Mouse (Mus musculus) kidney, embryonic 14.5 days (tissue): ENCODE data around the gene Hcn2. TPM values are rescaled to one million over a fixed set of nuclear protein-coding genes. Genes with fewer than 3 reads are reported as not detected.

Source experiments
- ATAC-seq: fragments of 200-750 bp; cut with Nextera tagmentation; 2 replicates; pipeline ENCODE4 v1.8.0; 2017; ENCODE audit warnings: moderate number of reproducible peaks, mild to moderate bottlenecking, moderate TSS enrichment, moderate library complexity; ENCODE audit not compliant: low FRiP score, low TSS enrichment
- H3K27ac ChIP-seq: fragments of 300-500 bp; sonication (generic); 2 replicates; pipeline ENCODE4 v1.5.1; 2014; ENCODE audit warnings: low read depth, mild to moderate bottlenecking, low read length, moderate library complexity, mixed read lengths
- H3K27me3 ChIP-seq: fragments of 300-500 bp; sonication (generic); 2 replicates; pipeline ENCODE4 v1.6.1; 2014; ENCODE audit warnings: mild to moderate bottlenecking, low read length; ENCODE audit not compliant: control insufficient read depth, insufficient read depth
- H3K36me3 ChIP-seq: fragments of 300-500 bp; sonication (generic); 2 replicates; pipeline ENCODE4 v1.6.1; 2014; ENCODE audit warnings: low read length, mixed read lengths; ENCODE audit not compliant: control insufficient read depth, insufficient read depth
- H3K4me1 ChIP-seq: fragments of 300-500 bp; sonication (generic); 2 replicates; pipeline ENCODE4 v1.6.1; 2014; ENCODE audit warnings: low read length, mixed read lengths; ENCODE audit not compliant: control insufficient read depth, insufficient read depth
- H3K4me2 ChIP-seq: fragments of 300-500 bp; sonication (generic); replicated peaks from 2 replicates; pipeline ENCODE4 v1.6.1; 2014; ENCODE audit warnings: low read depth, mild to moderate bottlenecking, low read length
- H3K4me3 ChIP-seq: fragments of 300-500 bp; sonication (generic); 2 replicates; pipeline ENCODE4 v1.5.1; 2014; ENCODE audit warnings: mild to moderate bottlenecking, low read length
- H3K9ac ChIP-seq: fragments of 300-500 bp; sonication (generic); 2 replicates; pipeline ENCODE4 v1.6.1; 2014; ENCODE audit warnings: low read depth, mild to moderate bottlenecking, low read length, moderate library complexity
- H3K9me3 ChIP-seq: fragments of 300-500 bp; sonication (generic); 2 replicates; pipeline ENCODE4 v1.6.1; 2016; ENCODE audit warnings: low read length; ENCODE audit not compliant: control insufficient read depth
- WGBS: fragments of 180-500 bp; shearing (Covaris S2); extraction: QIAGEN DNeasy Blood & Tissue Kit; methylation state at CpG from one replicate; pipeline ENCODE4 v1.1.7; 2014; 5-methylcytosine and 5-hydroxymethylcytosine counted together
- polyA plus RNA-seq: library from polyadenylated mRNA; unstranded; fragments of >200 nt; fragmentation: Nextera tagmentation; extraction: Ambion mirVana; gene quantifications from 2 replicates; pipeline ENCODE4 v1.2.1, GENCODE M21; 2014

Hcn2 gene
- polyA plus RNA-seq, 1 experiment from 2014 or later = 0.11 TPM

DNA sequence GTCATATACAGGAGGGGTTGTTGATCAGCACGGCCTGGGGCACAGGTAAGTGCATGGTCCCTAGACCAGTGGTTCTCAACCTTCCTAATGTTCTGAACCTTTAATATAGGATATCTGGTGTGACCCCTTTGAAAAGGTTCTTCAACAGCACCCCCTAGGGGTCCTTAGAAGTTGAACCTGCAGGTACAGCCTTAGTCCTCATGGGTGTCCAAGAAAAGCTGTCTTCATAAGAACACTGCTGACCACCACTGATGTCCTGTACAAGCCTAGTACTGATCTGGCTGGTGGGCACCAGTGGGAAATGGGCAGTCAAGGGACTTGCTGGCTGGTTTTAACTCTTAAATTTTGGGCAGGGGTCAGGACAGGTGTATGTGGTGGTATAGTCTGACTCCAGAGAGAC is 4.4 kb upstream of the Hcn2 start:
- Histone ChIP-seq H3K9me3 (no peaks in the 10 kb centered on the region), H3K4me1 (peaks cover 16% of the 10 kb centered on the region), H3K36me3 (peaks cover 44% of the 10 kb centered on the region), H3K4me3 (no peak overlapping the region), H3K4me2 (no peak overlapping the region), H3K27ac (no peak overlapping the region), H3K27me3 (peaks cover 23% of the 10 kb centered on the region), H3K9ac (no peak overlapping the region)
- whole genome bisulfite sequencing = 96% methylated on average over 1 of the region's 1 CpGs
- peak; percentile 8; the same call in 1 of the 2 replicates for ATAC-seq

DNA sequence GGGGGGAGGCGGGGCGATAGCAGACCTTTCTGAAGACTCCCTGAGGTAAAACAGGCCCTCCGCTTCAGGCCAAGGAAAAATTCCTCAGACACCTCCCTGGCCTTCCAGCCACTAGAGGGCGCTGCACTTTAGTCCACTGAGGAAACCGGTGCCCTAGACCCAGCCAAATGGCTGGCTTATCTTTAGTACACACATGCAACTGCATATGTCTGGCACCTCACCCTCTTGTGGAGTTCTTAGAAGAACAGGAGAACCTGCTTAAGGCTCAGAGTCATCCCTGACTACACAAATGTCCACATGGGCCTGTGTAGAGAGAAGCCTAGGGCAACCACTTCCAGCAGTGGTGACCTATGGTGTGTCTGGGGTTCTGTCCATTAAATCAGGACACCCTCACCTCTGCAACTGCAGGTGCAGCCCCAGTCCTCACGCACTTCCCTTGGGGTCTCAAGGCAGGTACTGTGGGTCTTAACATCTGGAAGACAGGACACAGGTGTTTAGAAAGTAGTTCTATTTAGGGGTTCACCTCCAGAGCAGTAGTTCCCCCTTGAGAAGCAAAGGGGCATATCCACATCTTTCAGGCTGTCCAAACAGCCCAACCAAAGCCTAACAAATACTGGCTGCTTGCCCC is 3.8 kb upstream of the Hcn2 start:
- peaks cover 44% of the 10 kb centered on the region for H3K36me3 ChIP-seq
- peaks cover 14% of the 10 kb centered on the region; the same call in 1 of the 2 replicates for H3K4me1 ChIP-seq
- H3K4me3 ChIP-seq = no peak overlapping the region
- peaks cover 28% of the 10 kb centered on the region for H3K27me3 ChIP-seq
- no peak overlapping the region for H3K9ac ChIP-seq
- H3K9me3 ChIP-seq = no peaks in the 10 kb centered on the region
- no peak overlapping the region for H3K27ac ChIP-seq
- no peak overlapping the region for H3K4me2 ChIP-seq
- 12% methylated on average over 6 of the region's 6 CpGs for WGBS
- ATAC-seq = peak; percentile 36; the same call in 1 of the 2 replicates

DNA sequence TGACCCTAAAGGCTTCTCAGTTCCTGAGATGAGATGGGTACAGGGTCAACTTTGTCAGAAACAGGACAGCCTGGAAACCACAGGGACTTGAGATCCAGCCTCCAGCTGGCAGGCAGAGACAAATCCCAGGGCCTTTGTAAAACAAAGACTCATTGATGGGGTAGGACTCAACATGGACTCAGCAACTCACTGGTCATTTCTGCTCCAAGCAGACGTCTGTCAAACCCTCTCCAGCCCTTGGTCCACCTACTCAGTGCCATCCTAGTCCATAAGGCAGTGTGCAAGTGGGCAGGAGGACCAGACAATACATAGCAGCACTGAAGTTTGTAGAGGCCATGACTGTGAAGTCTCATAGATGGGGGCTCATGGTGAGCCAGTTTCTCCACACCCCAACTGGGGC is 3.3 kb upstream of the Hcn2 start:
- H3K27ac ChIP-seq = no peak overlapping the region
- H3K9ac ChIP-seq = no peak overlapping the region
- H3K4me2 ChIP-seq = no peak overlapping the region
- H3K36me3 ChIP-seq = peaks cover 39% of the 10 kb centered on the region
- WGBS = 32% methylated on average over 1 of the region's 1 CpGs
- no peaks in the 10 kb centered on the region for H3K9me3 ChIP-seq
- peaks cover 32% of the 10 kb centered on the region for H3K27me3 ChIP-seq
- peaks cover 12% of the 10 kb centered on the region; the same call in 1 of the 2 replicates for H3K4me1 ChIP-seq
- ATAC-seq = no peak
- H3K4me3 ChIP-seq = no peak overlapping the region

DNA sequence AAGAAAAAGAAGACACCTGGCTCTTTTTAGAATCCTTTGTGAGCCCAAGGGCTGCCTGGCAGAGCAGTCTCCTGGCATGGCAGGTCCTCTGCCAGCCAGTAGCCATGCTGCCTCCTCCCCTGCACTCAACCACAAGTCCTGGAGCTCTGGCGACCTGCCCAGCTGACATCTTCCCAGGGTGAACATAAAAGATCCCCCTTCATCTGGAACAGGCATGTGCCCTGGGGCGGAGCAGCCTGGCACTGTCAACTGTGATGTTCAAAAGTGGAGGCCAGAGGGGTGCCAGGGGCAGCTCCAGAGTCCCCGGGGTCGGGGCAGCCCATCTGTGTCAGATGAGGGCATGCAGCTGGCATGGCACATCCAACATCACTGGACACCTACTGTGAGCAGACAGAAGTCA is 1.4 kb upstream of the Hcn2 start:
- H3K9ac ChIP-seq = no peak overlapping the region
- H3K27ac ChIP-seq = no peak overlapping the region
- H3K4me1 ChIP-seq = peaks cover 12% of the 10 kb centered on the region; the same call in 1 of the 2 replicates
- H3K36me3 ChIP-seq = peaks cover 21% of the 10 kb centered on the region
- H3K27me3 ChIP-seq = peaks cover 35% of the 10 kb centered on the region
- no peaks in the 10 kb centered on the region for H3K9me3 ChIP-seq
- H3K4me3 ChIP-seq = no peak overlapping the region
- no peak for ATAC-seq
- H3K4me2 ChIP-seq = no peak overlapping the region
- WGBS = 76% methylated on average over 4 of the region's 4 CpGs

DNA sequence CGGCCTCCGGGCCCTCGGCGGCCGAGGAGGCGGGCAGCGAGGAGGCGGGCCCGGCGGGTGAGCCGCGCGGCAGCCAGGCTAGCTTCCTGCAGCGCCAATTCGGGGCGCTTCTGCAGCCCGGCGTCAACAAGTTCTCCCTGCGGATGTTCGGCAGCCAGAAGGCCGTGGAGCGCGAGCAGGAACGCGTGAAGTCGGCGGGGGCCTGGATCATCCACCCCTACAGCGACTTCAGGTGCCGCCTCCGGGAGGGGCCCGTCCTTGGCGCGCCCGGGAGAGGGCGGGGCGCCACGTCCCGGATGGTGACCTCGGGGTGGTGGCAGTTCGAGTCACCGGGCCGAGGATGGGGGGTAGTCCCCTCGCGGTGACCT is 538 bp downstream of the Hcn2 start:
- ATAC-seq = no peak
- peaks cover 35% of the 10 kb centered on the region for H3K27me3 ChIP-seq
- H3K4me1 ChIP-seq = peaks cover 12% of the 10 kb centered on the region; the same call in 1 of the 2 replicates
- no peaks in the 10 kb centered on the region for H3K9me3 ChIP-seq
- H3K36me3 ChIP-seq = peaks cover 1% of the 10 kb centered on the region
- H3K9ac ChIP-seq = peak overlapping the region; percentile 40; the same call in 1 of the 2 replicates
- H3K27ac ChIP-seq = no peak overlapping the region
- H3K4me2 ChIP-seq = peak overlapping the region; percentile 90
- 2% methylated on average over 35 of the region's 44 CpGs for WGBS
- H3K4me3 ChIP-seq = peak overlapping the region; percentile 54

DNA sequence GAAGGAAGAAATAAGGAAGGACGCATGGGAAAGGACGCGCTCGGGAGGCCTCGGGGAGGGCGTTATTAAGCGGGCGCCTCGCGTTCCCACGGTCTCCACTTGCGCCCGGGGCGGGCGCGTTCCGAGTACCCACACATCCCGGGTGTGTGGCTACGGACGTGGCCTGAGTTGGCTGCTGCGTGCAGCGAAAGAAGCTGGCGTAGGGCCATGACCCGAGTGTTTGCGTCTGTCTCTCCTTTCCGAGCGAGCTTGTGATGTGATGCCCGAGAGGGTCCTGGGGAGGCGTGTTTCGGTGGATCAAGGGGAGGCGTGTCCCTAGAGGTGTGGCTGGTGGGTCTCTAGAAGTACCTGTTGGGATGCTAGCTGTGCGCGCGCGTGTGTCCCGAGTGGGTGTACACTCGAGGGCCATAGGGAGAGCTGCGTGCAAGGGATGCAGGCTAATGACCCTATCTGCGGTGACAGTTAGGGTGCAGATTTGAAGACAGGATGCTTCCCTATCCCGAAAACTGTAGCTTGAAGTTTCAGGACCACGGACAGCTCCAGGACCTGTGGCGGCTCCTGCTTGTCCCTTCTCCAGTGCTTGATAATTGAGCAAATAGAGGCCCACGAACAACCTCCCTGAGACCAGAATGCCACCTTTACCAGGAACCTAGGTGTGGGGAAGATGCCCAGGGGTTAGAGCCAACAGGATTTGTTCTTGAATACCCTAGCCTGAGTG is 1.4 kb downstream of the Hcn2 start:
- peak overlapping the region; percentile 54 for H3K4me3 ChIP-seq
- no peak for ATAC-seq
- peaks cover 35% of the 10 kb centered on the region for H3K27me3 ChIP-seq
- H3K36me3 ChIP-seq = no peaks in the 10 kb centered on the region
- peak overlapping the region; percentile 90 for H3K4me2 ChIP-seq
- no peaks in the 10 kb centered on the region for H3K9me3 ChIP-seq
- WGBS = 3% methylated on average over 43 of the region's 43 CpGs
- no peak overlapping the region for H3K27ac ChIP-seq
- no peak overlapping the region for H3K9ac ChIP-seq
- peaks cover 12% of the 10 kb centered on the region; the same call in 1 of the 2 replicates for H3K4me1 ChIP-seq

DNA sequence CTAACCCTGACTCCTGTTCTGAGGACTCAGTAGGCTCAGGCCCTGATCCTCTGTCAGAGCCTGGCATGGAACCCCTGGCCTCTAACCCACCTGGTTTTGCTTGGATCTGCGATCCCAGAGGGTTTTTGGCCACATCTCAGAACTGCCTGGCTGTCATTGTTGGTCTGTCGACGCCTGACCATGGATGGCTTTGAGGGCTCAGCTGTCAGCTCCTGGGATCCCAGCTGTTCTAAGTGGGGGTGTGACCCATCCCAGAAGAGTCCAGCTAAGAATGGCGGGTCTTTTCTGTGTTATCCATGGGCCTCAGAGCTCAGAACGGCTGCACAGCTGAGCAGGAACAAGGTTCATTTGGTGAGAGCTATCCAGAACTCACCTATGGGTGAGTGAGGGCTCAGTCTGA is 4.7 kb downstream of the Hcn2 start:
- no peaks in the 10 kb centered on the region for H3K36me3 ChIP-seq
- no peak overlapping the region for H3K4me3 ChIP-seq
- H3K4me2 ChIP-seq = no peak overlapping the region
- no peak overlapping the region for H3K9ac ChIP-seq
- H3K9me3 ChIP-seq = no peaks in the 10 kb centered on the region
- H3K27me3 ChIP-seq = peaks cover 22% of the 10 kb centered on the region
- WGBS = 69% methylated on average over 5 of the region's 5 CpGs
- no peak for ATAC-seq
- no peak overlapping the region for H3K27ac ChIP-seq
- peaks cover 15% of the 10 kb centered on the region; the same call in 1 of the 2 replicates for H3K4me1 ChIP-seq

DNA sequence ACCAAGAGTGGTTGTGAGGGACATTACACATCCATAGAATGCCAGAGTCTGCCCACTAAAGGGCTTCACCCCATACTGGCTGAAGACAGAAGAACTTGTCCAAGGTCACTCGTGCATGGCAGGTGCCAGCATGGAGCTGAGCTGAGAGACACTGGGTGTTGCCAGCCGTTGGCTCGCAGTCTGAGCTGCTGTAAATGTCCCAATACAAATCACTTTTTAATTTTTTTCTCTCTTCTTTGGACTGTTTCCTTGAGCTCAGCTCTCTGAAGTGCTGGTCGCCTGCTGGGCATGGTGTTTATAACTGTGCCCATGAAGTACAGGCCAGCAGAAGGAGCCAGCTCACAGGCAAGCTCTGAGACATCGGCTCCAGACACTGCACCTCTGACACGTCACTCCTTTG is 6.6 kb downstream of the Hcn2 start:
- WGBS = 63% methylated on average over 6 of the region's 6 CpGs
- Histone ChIP-seq H3K4me1 (0 out of 2 replicates have a peak, but pooled peaks cover 4% of the 10 kb centered on the region), H3K27me3 (peaks cover 3% of the 10 kb centered on the region; the same call in 1 of the 2 replicates), H3K9ac (no peak overlapping the region), H3K4me2 (no peak overlapping the region), H3K4me3 (no peak overlapping the region), H3K36me3 (no peaks in the 10 kb centered on the region), H3K27ac (no peak overlapping the region), H3K9me3 (no peaks in the 10 kb centered on the region)
- ATAC-seq = no peak

DNA sequence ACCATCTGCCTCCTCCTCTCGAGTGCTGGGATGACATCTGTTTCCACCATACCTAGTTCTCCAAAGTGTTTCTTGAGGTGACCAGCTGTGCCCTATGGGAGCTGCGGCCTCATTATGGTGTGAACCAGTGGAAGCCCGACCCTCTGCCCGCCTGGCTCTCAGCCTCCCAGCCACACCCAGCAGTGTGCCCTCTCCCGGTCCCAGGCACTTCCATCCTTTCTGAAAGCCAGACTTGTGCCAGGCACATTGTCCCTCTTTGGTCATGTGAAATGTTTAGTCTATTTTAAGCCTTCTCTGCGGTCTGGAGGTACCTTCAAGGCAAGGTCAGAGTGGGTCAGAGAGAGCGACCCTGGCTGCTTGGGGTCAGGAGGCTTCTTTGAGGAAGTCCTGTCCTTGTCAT is 7.3 kb downstream of the Hcn2 start:
- no peak for ATAC-seq
- Histone ChIP-seq H3K27me3 (no peaks in the 10 kb centered on the region), H3K9me3 (no peaks in the 10 kb centered on the region), H3K4me3 (no peak overlapping the region), H3K4me2 (no peak overlapping the region), H3K9ac (no peak overlapping the region), H3K36me3 (no peaks in the 10 kb centered on the region), H3K27ac (no peak overlapping the region), H3K4me1 (0 out of 2 replicates have a peak, but pooled peaks cover 4% of the 10 kb centered on the region)
- 76% methylated on average over 7 of the region's 7 CpGs for WGBS
